Mouse (Mus musculus): Measurements from ENCODE around the gene 1110008L16Rik.
"Not testable (repeated sequence)": the region's sequence is repeated elsewhere in the genome, so short reads cannot be mapped to it uniquely, and the experiment has no call there.

The 1110008L16Rik gene

DNA sequence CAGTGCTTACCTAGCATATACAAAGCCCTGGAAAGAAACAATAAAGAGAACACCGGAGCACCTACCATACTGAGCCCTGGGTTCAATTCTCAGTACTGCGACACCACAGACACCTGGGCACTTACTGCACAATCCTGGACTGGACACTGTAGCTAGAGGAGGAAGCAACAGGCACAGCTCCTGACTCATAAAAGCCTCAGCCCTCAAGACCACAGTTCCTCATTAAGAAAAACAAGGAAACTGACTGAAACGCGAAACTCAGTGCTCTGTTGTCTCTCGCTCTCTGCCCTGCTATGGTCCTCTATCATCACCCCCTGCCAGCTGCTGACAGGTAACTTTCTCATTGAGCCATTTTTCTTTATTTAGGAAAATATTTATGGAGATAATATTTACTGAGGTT, at the start of gene 1110008L16Rik:
Gene 1110008L16Rik, plus strand, starts transcription at position 242 of the 400 bp plus-strand sequence.
- in situ Hi-C loops (cut with MseI, MboI), result no loop called here

DNA sequence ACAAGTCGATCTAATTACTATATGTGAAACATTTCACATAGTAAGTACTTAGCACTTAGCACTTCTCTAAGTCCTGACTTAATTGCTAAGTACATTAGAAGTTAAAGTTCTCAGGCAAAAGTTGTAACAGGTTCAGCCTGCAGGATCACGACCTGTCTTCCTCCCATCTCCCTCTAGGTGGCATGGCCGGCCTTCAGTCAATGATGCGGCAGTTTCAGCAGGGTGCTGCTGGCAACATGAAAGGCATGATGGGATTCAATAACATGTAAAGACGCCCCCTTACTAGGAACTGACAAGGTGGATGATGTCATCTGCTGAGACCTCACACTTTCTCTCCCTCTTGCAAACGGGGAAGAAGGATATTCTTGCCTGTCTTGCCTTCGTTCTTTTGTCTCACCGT, 37.4 kb upstream of the 1110008L16Rik start:
- in situ Hi-C loops (cut with MseI, MboI), result not testable (repeated sequence)

- in situ Hi-C loops (cut with MseI, MboI), result not testable (repeated sequence)
These were observed 36.0 kb upstream of the 1110008L16Rik start for GRCm38 (mm10) chr12:55263385-55263784.

- in situ Hi-C loops (cut with MseI, MboI), result no loop called here
These were observed 27.1 kb upstream of the 1110008L16Rik start for GRCm38 (mm10) chr12:55272243-55272642.

GRCm38 (mm10) chr12:55277583-55277982, 21.8 kb upstream of the 1110008L16Rik start:
- in situ Hi-C loops (cut with MseI, MboI), result not testable (repeated sequence)

GRCm38 (mm10) chr12:55298112-55298511, 1.3 kb upstream of the 1110008L16Rik start:
- in situ Hi-C loops (cut with MseI, MboI), result no loop called here

GRCm38 (mm10) chr12:55300820-55301351, 1.5 kb downstream of the 1110008L16Rik start:
- in situ Hi-C loops (cut with MseI, MboI), result no loop called here

- in situ Hi-C loops (cut with MseI, MboI), result no loop called here
These were observed 2.3 kb downstream of the 1110008L16Rik start for GRCm38 (mm10) chr12:55301472-55302300.

GRCm38 (mm10) chr12:55302485-55303441, 3.4 kb downstream of the 1110008L16Rik start, which contains the start of gene Ppp2r3c:
Ppp2r3c (minus strand) TSS chr12:55302998.
- in situ Hi-C loops (cut with MseI, MboI), result no loop called here

GRCm38 (mm10) chr12:55306371-55306770, 7.0 kb downstream of the 1110008L16Rik start:
- in situ Hi-C loops (cut with MseI, MboI), result no loop called here

- in situ Hi-C loops (cut with MseI, MboI), result no loop called here
These were observed 8.2 kb downstream of the 1110008L16Rik start for GRCm38 (mm10) chr12:55307566-55307965.

DNA sequence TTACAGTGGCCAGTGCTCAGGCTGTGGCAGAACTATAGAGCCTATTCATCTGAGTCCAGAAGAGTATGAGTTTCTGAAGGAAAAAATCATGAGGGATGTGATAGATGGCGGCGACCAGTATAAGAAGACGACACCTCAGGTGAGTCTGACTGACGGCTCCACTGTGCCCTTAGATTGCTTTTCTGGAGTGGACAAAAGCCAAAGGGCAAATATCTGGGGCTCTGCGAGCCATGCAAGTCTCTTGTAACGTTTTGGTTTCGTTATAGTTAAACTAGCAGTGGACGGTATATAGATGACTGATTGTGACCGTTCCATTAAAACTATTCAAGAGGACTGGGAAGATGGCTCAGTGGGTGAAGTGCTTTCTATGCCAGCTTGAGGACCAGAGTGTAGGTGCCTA, 9.4 kb downstream of the 1110008L16Rik start:
- in situ Hi-C loops (cut with MseI, MboI), result no loop called here

- in situ Hi-C loops (cut with MseI, MboI), result no loop called here
These were observed 10.1 kb downstream of the 1110008L16Rik start for GRCm38 (mm10) chr12:55309501-55309900.

DNA sequence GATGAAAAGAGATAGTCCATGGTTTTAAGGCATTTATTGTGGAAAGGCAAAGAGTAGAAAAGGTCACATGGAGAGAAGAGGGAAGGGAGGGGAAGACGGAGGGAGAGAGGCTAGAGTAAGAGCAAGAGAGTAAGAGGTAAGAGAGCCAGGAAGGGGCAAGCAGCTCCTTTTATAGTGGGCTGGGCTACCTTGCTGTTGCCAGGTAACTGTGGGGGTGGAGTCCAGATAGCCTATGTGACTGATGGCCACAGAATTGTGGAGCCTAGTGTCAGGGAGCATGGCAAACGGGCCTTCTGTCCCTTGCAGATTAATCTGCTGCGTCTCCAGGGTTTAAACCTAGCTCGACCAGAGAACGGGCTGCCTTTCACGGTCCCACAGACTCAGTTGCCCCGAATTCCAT, 12.5 kb downstream of the 1110008L16Rik start:
- in situ Hi-C loops (cut with MseI, MboI), result no loop called here

- in situ Hi-C loops (cut with MseI, MboI), result no loop called here
These were observed 14.5 kb downstream of the 1110008L16Rik start for GRCm38 (mm10) chr12:55313901-55314300.

DNA sequence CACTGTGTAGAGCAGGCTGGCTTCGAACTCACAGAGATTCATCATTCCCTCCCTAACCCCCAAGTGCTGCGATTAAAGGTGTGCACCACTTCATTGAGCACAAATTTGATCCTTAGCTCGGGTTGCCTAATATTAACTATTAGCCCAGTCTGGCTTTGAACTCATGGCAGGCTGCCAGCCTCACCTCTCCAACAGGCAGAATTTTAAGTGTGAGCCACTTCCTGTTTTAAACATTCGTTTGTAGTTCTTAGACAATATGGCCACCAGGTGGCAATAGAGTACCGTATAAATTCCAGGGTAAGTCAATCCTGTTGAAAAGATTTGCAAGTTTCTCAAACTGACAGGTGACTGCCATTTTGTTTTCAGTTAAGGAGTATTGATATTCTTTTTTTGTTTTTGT, 15.8 kb downstream of the 1110008L16Rik start:
- in situ Hi-C loops (cut with MseI, MboI), result loop anchor here (5.0 kb wide), 1 partner anchor 182 kb away; no protein-coding TSS in a partner anchor

DNA sequence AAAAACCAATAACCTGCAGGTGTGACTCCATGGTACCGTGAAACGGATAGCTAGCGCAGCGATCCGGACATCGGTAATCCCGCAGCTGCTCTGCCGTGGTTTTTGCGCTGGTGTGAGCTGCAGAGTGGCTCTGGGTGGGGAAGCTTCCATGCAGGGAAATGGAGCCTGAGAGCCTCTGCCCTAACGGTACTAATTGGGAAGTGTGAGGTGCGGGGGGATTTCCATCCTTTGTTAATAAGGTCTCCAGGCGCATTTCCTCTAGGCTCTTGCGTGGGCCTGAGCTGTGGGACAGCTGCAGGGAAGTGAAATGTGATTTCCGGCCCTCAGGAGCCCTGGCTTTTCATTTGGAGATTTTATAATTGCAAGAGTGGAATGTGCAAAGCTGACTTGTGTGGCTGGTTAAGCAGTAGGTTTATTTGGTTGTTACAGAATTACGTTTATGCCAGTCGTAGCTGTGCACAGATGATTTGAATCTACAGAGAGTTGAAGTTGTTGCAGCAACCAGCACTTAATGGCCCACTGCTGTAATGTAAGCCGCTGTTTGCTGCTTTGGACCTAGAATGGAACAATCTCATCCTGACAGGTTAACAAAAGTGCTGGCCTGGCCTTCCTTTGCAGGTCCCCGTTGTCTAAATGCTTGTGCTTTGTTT, 22.4 kb downstream of the 1110008L16Rik start:
- in situ Hi-C loops (cut with MseI, MboI), result no loop called here

GRCm38 (mm10) chr12:55325702-55326101, 26.3 kb downstream of the 1110008L16Rik start:
- in situ Hi-C loops (cut with MseI, MboI), result no loop called here

DNA sequence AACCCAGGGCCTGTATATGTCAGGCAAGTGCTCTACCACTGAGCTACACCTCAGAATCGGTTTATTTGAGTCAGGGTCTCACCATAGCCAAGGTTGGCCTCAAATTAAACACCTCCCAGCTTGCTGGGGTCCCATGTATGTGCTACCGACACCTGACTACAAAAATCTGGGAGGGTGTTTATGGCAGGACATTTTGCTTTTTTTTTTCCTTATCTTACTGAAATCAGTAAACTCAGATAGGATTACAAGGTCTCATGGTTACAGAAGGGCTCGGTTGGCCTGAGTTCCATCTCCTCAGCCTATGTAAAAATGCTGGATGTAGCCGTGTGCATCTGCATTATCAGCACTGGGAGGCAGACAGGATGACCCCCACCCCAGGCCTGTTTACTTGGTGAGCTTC, 29.4 kb downstream of the 1110008L16Rik start:
- in situ Hi-C loops (cut with MseI, MboI), result no loop called here

DNA sequence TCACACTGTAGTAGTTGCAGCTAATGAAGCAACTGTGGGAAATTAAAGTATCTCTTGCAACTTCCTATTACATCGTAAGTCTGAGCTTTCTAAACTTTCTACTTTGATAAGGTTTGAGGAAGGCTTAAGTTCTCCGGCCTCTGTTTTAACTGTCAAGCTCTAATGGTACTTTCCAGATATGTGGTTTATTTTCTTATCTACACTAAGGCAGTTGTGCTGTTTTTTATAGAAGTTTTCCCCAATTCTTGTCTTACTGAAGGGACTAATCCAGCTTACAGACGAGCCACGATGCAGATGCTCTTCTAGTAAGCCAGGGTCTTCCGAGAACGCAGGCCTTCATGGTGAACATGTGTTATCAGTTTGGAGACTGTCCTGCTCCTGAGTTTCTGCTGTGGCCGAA, 30.0 kb downstream of the 1110008L16Rik start:
- in situ Hi-C loops (cut with MseI, MboI), result no loop called here

DNA sequence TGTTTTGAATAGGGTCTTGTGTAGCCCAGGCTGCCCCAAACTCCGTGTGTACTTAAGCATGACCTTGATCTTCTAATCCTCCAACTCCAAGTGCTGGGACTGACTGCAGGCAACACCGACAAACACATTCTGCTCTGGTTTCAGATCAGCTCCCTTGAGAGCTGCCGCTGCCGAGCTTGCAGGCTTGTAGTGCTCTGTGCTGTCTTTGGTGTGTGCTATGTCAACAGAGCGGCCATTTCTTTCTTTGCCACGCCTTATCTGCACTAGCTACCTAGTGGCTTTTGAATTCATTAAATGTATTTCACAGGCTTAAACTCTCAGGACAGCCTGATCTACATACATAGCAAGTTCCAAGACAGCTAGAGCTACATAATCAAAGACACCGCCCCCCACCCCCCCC, 34.3 kb downstream of the 1110008L16Rik start:
- in situ Hi-C loops (cut with MseI, MboI), result no loop called here
